Mouse (Mus musculus) ES-E14 (cell line): ENCODE results near the gene Usp33. TPM values are rescaled to one million over a fixed set of nuclear protein-coding genes. Genes with fewer than 3 reads are reported as not detected.

Experiments used
- DNase-seq: peaks from one replicate; pipeline ENCODE4 v3.0.0-alpha.2; 2013; ENCODE audit warnings: low read depth, low spot score
- H3K27ac ChIP-seq: 2 replicates; pipeline ENCODE4 v1.5.1; 2012; ENCODE audit warnings: low read depth, mild to moderate bottlenecking, low read length, moderate library complexity, mixed read lengths; ENCODE audit not compliant: poor library complexity, insufficient read depth, severe bottlenecking
- H3K36me3 ChIP-seq: 2 replicates; pipeline ENCODE4 v1.6.1; 2012; ENCODE audit warnings: mild to moderate bottlenecking, low read length, moderate library complexity, mixed read lengths; ENCODE audit not compliant: control insufficient read depth, poor library complexity, insufficient read depth, severe bottlenecking
- H3K4me1 ChIP-seq, 2 experiments: fragments of 150-350 bp in 1 of 2; sonication (generic) in 1 of 2; 2 replicates each; pipeline ENCODE4 v1.6.1; 2012; ENCODE audit warnings: low read length in 2 of 2, mild to moderate bottlenecking in 1 of 2, mixed read lengths in 1 of 2; ENCODE audit not compliant: control insufficient read depth in 2 of 2, insufficient read depth in 2 of 2, poor library complexity in 1 of 2
- H3K4me3 ChIP-seq, 2 experiments: fragments of 150-350 bp in 1 of 2; sonication (generic) in 1 of 2; 2 replicates each; pipeline ENCODE4 v1.5.1; 2012; ENCODE audit warnings: low read length in 2 of 2, low read depth in 1 of 2, mild to moderate bottlenecking in 1 of 2, mixed read lengths in 1 of 2; ENCODE audit not compliant: insufficient read depth in 1 of 2, poor library complexity in 1 of 2, severe bottlenecking in 1 of 2
- H3K9ac ChIP-seq: 2 replicates; pipeline ENCODE4 v1.6.1; 2012; ENCODE audit warnings: low read depth, mild to moderate bottlenecking, low read length, mixed read lengths; ENCODE audit not compliant: poor library complexity, insufficient read depth, severe bottlenecking
- H3K9me3 ChIP-seq: fragments of 150-350 bp; sonication (generic); 2 replicates; pipeline ENCODE4 v1.6.1; 2012; ENCODE audit warnings: low read depth, mild to moderate bottlenecking, low read length; ENCODE audit not compliant: control insufficient read depth, insufficient read depth
- CHD2 ChIP-seq: IDR thresholded peaks from 2 replicates; pipeline ENCODE4 v1.6.1; 2014; ENCODE audit warnings: mild to moderate bottlenecking, low read depth, low read length, inconsistent platforms
- HCFC1 ChIP-seq: IDR thresholded peaks from 2 replicates; pipeline ENCODE4 v1.6.1; 2012; ENCODE audit warnings: low read length, inconsistent platforms, borderline replicate concordance; ENCODE audit not compliant: insufficient read depth
- MAFK ChIP-seq: IDR thresholded peaks from 2 replicates; pipeline ENCODE4 v1.6.1; 2014; ENCODE audit warnings: mild to moderate bottlenecking, low read depth, low read length, inconsistent platforms; ENCODE audit not compliant: insufficient read depth
- ZC3H11A ChIP-seq: IDR thresholded peaks from 2 replicates; pipeline ENCODE4 v1.6.1; 2012; ENCODE audit warnings: low read depth, mild to moderate bottlenecking, inconsistent platforms, low read length, borderline replicate concordance
- ZNF384 ChIP-seq: IDR thresholded peaks from 2 replicates; pipeline ENCODE4 v1.6.1; 2012; ENCODE audit warnings: low read depth, low read length, inconsistent platforms
- in situ Hi-C, 2 experiments: fragments of 600-800 bp; cut with MboI; formaldehyde crosslinking; loops; one replicate each; pipeline ENCODE4 v1.15.1; 2025; ENCODE audit warnings: low sequenced_read_pairs in 2 of 2, inconsistent platforms in 1 of 2; ENCODE audit not compliant: unreplicated experiment in 2 of 2
- total RNA-seq: library from RNA; depleted of rRNA; stranded (reverse); fragments of 300-350 nt; gene quantifications from 2 replicates; pipeline ENCODE4 v1.2.3, GENCODE M21; 2012

Gene Usp33
- total RNA-seq, 1 experiment: 49.5 TPM

DNA sequence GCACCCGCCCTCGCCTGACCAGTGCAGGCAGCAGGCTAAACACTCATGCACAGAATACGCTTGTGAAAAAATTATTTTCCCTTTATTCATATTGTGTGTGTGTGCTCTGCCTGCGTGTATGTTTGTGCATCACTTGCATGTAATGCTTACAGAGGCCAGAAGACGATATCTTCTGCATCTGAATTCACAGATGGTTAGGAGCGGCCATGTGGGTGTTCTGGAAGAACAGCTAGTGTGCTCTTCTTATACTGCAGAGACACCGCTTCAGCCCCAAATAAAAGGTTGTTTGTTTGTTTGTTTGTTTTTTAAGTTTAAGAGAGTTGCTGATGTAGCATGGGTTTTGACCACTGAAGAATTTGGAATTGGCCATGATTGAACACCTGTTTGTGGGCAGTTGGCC lies 59.1 kb downstream of the Usp33 start:
- in situ Hi-C loops: no loop called here
- Histone ChIP-seq H3K9me3 (no peaks in the 10 kb centered on the region), H3K4me3 (no peak overlapping the region), H3K36me3 (no peaks in the 10 kb centered on the region), H3K4me1 (peaks cover 10 to 23% of the 10 kb centered on the region in 2 experiments; a peak in 3 of 4 replicates), H3K27ac (no peak overlapping the region), H3K9ac (no peak overlapping the region)
- TF ChIP-seq ZC3H11A (no peak), HCFC1 (no peak), ZNF384 (no peak)
- DNase-seq: no peak

DNA sequence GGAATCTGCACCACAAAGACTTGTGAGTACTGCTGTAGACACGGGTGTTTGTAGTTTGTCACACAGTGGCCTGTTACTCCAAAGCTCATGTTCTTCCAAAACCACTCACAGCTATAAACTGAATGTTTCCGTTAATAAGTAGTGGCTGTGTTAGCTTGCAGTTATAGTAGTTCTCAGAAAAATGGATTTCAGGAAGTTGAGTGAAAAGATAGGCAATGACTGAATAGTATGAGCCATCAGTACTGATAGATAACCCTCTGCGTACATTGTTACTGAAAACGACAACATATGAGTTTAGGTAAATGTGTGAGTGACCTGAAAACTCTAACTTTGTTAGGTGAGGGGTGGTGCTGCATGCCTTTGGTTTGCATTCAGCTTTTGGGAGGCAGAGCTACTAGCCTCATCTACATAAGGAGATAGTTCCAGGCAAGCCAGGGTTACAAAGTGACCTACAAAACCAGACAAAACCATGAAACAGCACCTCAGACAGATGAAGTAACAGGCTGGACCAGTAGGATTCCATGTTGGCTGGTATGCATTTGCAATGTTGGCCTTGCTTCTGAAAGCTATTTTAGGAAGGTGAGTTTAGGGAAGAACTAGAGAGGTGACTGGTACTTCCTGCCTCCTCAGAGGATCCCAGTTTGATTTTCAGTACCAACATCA lies 59.8 kb downstream of the Usp33 start:
- Histone ChIP-seq H3K4me3 (no peak overlapping the region), H3K4me1 (peaks cover 10 to 25% of the 10 kb centered on the region in 2 experiments; a peak in 3 of 4 replicates), H3K9me3 (no peaks in the 10 kb centered on the region), H3K36me3 (no peaks in the 10 kb centered on the region), H3K9ac (no peak overlapping the region), H3K27ac (no peak overlapping the region)
- in situ Hi-C loops: no loop called here
- no peak for DNase-seq
- TF ChIP-seq MAFK (no peak), CHD2 (no peak), ZNF384 (no peak), ZC3H11A (no peak), HCFC1 (no peak)

DNA sequence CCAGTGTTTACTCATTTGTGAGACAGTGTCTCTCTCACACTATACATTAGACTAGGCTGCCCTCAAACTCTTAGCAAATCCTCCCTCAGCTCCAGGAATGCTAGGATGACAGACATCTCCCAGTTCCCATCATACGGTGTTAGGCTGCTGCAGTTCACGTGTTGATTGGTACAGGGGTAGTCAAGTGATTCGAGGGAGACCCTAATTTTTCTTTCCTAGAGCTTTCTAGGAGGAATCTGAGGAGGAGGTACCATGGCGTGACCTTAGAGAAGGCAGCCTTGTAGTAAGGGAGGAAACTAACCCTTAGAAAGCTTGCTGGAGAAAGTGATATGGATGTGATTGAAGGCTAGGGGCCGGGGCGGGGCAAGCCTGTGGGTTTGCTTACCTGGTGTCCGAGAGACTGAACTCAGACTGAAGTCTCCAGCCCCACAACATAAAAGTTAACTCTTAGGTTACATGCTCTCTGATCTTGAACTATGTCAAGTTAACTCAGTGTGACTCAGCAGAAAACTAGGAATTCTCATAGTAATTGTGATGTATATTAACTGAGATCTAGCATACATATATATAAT lies 64.8 kb downstream of the Usp33 start:
- H3K4me1 ChIP-seq: peaks cover 2 to 10% of the 10 kb centered on the region in 2 experiments; a peak in 2 of 4 replicates
- H3K9ac ChIP-seq: no peak overlapping the region
- no peak for TF ChIP-seq ZNF384
- TF ChIP-seq HCFC1: no peak
- TF ChIP-seq CHD2: no peak
- TF ChIP-seq MAFK: no peak
- TF ChIP-seq ZC3H11A: no peak
- H3K27ac ChIP-seq: no peak overlapping the region
- no peaks in the 10 kb centered on the region for H3K9me3 ChIP-seq
- no peaks in the 10 kb centered on the region for H3K36me3 ChIP-seq
- DNase-seq: no peak
- in situ Hi-C loops: no loop called here
- no peak overlapping the region for H3K4me3 ChIP-seq

DNA sequence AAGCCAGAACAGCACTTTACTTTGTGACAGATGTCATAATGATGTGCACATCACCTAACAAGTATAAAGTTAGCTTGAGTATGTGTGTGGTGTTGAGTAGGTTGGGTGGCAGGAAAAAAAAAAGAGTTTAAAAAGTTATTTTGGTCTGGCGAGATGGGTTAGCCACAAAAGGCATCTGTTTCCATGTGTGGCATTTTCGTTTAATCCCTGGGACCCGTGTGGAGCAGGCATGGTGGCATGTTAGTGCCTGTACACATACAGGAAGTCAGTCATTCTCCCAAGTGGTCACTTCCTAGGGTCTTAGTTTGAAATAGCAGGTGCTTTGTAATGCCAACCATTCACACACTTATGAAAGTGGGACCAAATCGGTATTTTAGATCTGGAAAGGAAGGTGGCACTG lies 66.1 kb downstream of the Usp33 start:
- in situ Hi-C loops: no loop called here
- H3K9me3 ChIP-seq: no peaks in the 10 kb centered on the region
- TF ChIP-seq ZNF384 (no peak), MAFK (no peak), ZC3H11A (no peak)

More for the DNA sequence above, 66.1 kb downstream of the Usp33 start:
- no peak overlapping the region for H3K4me3 ChIP-seq
- DNase-seq: no peak
- H3K4me1 ChIP-seq: peaks cover 2 to 8% of the 10 kb centered on the region in 2 experiments; a peak in 2 of 4 replicates
- H3K9ac ChIP-seq: no peak overlapping the region
- no peak overlapping the region for H3K27ac ChIP-seq
- no peaks in the 10 kb centered on the region for H3K36me3 ChIP-seq
